Mouse (Mus musculus): ENCODE results near the gene Als2.

Gene Als2

GRCm38 (mm10) chr1:59212076-59212779, 24.8 kb downstream of the Als2 start:
- DNase-seq (ENCODE audit: low spot score), result no peak

GRCm38 (mm10) chr1:59211651-59212050, 25.4 kb downstream of the Als2 start:
- no peak for DNase-seq (ENCODE audit: low spot score)

- no peak for DNase-seq (ENCODE audit: low spot score)
These were observed 28.7 kb downstream of the Als2 start for GRCm38 (mm10) chr1:59208331-59208730.

- no peak for DNase-seq (ENCODE audit: low spot score)
These were observed 32.5 kb downstream of the Als2 start for GRCm38 (mm10) chr1:59204489-59204888.

- DNase-seq (ENCODE audit: low spot score), result no peak
These were observed 34.7 kb downstream of the Als2 start for GRCm38 (mm10) chr1:59202367-59202766.

- DNase-seq (ENCODE audit: low spot score), result no peak
These were observed 35.5 kb downstream of the Als2 start for GRCm38 (mm10) chr1:59201561-59201960.

GRCm38 (mm10) chr1:59200960-59201359, 36.1 kb downstream of the Als2 start:
- no peak for DNase-seq (ENCODE audit: low spot score)

GRCm38 (mm10) chr1:59194979-59195378, 42.1 kb downstream of the Als2 start:
- no peak for DNase-seq (ENCODE audit: low spot score)

- no peak for DNase-seq (ENCODE audit: low spot score)
These were observed 49.2 kb downstream of the Als2 start for GRCm38 (mm10) chr1:59187786-59188185.

GRCm38 (mm10) chr1:59186317-59186716, 50.7 kb downstream of the Als2 start:
- no peak for DNase-seq (ENCODE audit: low spot score)

- DNase-seq (ENCODE audit: low spot score), result no peak
These were observed 51.6 kb downstream of the Als2 start for GRCm38 (mm10) chr1:59185410-59185809.

GRCm38 (mm10) chr1:59183045-59183444, 54.0 kb downstream of the Als2 start:
- DNase-seq (ENCODE audit: low spot score), result no peak

GRCm38 (mm10) chr1:59182373-59182772, 54.7 kb downstream of the Als2 start:
- DNase-seq (ENCODE audit: low spot score), result no peak

- no peak for DNase-seq (ENCODE audit: low spot score)
These were observed 57.0 kb downstream of the Als2 start for GRCm38 (mm10) chr1:59180003-59180402.

GRCm38 (mm10) chr1:59178401-59178800, 58.6 kb downstream of the Als2 start:
- DNase-seq (ENCODE audit: low spot score), result no peak

GRCm38 (mm10) chr1:59174514-59175373, 62.3 kb downstream of the Als2 start:
- DNase-seq (ENCODE audit: low spot score), result no peak

- no peak for DNase-seq (ENCODE audit: low spot score)
These were observed 64.0 kb downstream of the Als2 start for GRCm38 (mm10) chr1:59173023-59173422.

- no peak for DNase-seq (ENCODE audit: low spot score)
These were observed 65.2 kb downstream of the Als2 start for GRCm38 (mm10) chr1:59171875-59172274.

- DNase-seq (ENCODE audit: low spot score), result no peak
These were observed 66.7 kb downstream of the Als2 start for GRCm38 (mm10) chr1:59170290-59170689.

- no peak for DNase-seq (ENCODE audit: low spot score)
These were observed 67.4 kb downstream of the Als2 start for GRCm38 (mm10) chr1:59169586-59169985.

GRCm38 (mm10) chr1:59168556-59168955, 68.5 kb downstream of the Als2 start:
- DNase-seq (ENCODE audit: low spot score), result no peak

GRCm38 (mm10) chr1:59167654-59168425, 69.2 kb downstream of the Als2 start:
- DNase-seq (ENCODE audit: low spot score), result no peak

All from spleen, adult 12 weeks (tissue).